Mouse (Mus musculus) limb, embryonic 12.5 days (tissue): ENCODE measurements around the gene Ucn. TPM values are rescaled to one million over a fixed set of nuclear protein-coding genes. Genes with fewer than 3 reads are reported as not detected.

Source experiments
- ATAC-seq: fragments of 200-750 bp; cut with Nextera tagmentation; 2 replicates; pipeline ENCODE4 v1.8.0; 2017; ENCODE audit warnings: low read depth, moderate TSS enrichment; ENCODE audit not compliant: insufficient number of reproducible peaks, insufficient read depth, low FRiP score, low TSS enrichment
- H3K27ac ChIP-seq: fragments of 300-500 bp; sonication (generic); 2 replicates; pipeline ENCODE4 v1.5.1; 2016; ENCODE audit warnings: mild to moderate bottlenecking, moderate library complexity
- H3K27me3 ChIP-seq: fragments of 300-500 bp; sonication (generic); 2 replicates; pipeline ENCODE4 v1.6.1; 2016; ENCODE audit warnings: mild to moderate bottlenecking, moderate library complexity
- H3K36me3 ChIP-seq: fragments of 300-500 bp; sonication (generic); 2 replicates; pipeline ENCODE4 v1.6.1; 2016; ENCODE audit warnings: mild to moderate bottlenecking, moderate library complexity
- H3K4me1 ChIP-seq: fragments of 300-500 bp; sonication (generic); replicated peaks from 2 replicates; pipeline ENCODE4 v1.6.1; 2016
- H3K4me2 ChIP-seq: fragments of 300-500 bp; sonication (generic); 2 replicates; pipeline ENCODE4 v1.6.1; 2016; ENCODE audit warnings: mild to moderate bottlenecking, moderate library complexity
- H3K4me3 ChIP-seq: fragments of 300-500 bp; sonication (generic); replicated peaks from 2 replicates; pipeline ENCODE4 v1.5.1; 2016; ENCODE audit warnings: mild to moderate bottlenecking
- H3K9ac ChIP-seq: fragments of 300-500 bp; sonication (generic); replicated peaks from 2 replicates; pipeline ENCODE4 v1.6.1; 2016; ENCODE audit warnings: mild to moderate bottlenecking, moderate library complexity
- H3K9me3 ChIP-seq: fragments of 300-500 bp; sonication (generic); 2 replicates; pipeline ENCODE4 v1.6.1; 2016; ENCODE audit warnings: mild to moderate bottlenecking, moderate library complexity
- WGBS: fragments of 180-500 bp; shearing (Covaris S2); methylation state at CpG from one replicate; pipeline ENCODE4 v1.1.7; 2016; 5-methylcytosine and 5-hydroxymethylcytosine counted together
- polyA plus RNA-seq: library from polyadenylated mRNA; unstranded; fragments of >200 nt; fragmentation: Nextera tagmentation; extraction: Ambion mirVana; gene quantifications from 2 replicates; pipeline ENCODE4 v1.2.1, GENCODE M21; 2016

The Ucn gene
- polyA plus RNA-seq, 1 experiment from 2014 or later = not detected

DNA sequence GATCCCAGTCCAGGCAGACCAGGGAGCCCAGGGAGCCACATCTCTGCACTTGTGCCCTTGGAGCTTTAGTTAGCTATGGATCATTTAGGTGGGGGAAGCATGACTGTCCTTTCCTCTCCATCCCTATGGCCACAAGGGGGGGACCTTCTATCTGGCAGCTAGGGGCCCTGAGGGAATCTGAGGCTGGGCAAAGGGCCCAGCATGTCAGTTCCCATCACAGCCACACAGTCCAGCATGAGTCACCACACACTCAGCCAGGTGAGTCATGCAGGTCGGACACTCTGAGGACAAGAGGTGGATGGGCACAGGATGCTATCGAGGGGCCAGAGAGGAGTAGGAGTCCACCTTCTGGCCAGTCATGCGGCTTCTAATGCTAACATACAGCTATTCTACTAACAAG is 13.1 kb upstream of the Ucn start:
- Histone ChIP-seq H3K36me3 (peaks cover 47% of the 10 kb centered on the region), H3K4me1 (peaks cover 11% of the 10 kb centered on the region)

DNA sequence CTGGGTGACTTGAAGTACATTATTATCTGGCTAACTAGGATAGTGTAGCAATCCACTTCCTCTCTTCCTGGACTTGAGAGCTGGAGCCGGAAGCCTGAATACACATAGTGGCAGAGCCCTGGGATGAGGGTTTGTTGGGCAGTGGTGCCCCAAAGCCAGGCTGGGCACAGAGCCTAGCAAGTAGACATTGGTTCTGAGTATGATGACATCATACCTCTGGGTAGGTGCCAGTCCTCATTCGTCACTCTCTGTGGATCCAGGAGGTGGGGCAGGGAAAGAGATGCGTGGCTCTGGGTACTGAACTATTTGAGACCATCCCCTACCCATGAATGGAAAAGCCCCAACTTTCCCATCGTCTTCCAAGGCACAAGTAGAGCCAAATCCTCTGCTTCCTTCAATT is 11.2 kb upstream of the Ucn start:
- Histone ChIP-seq H3K27me3 (no peaks in the 10 kb centered on the region), H3K36me3 (peaks cover 50% of the 10 kb centered on the region), H3K27ac (no peak overlapping the region), H3K4me3 (no peak overlapping the region), H3K4me1 (peaks cover 10% of the 10 kb centered on the region), H3K4me2 (no peak overlapping the region), H3K9ac (no peak overlapping the region), H3K9me3 (no peaks in the 10 kb centered on the region)
- no peak for ATAC-seq
- whole genome bisulfite sequencing = 93% methylated on average over 4 of the region's 4 CpGs

More for the DNA sequence above, 13.1 kb upstream of the Ucn start:
- H3K9me3 ChIP-seq = no peaks in the 10 kb centered on the region
- H3K4me2 ChIP-seq = no peak overlapping the region
- H3K27me3 ChIP-seq = no peaks in the 10 kb centered on the region
- no peak overlapping the region for H3K9ac ChIP-seq
- WGBS = 85% methylated on average over 3 of the region's 3 CpGs
- no peak overlapping the region for H3K27ac ChIP-seq
- ATAC-seq = no peak
- H3K4me3 ChIP-seq = no peak overlapping the region

DNA sequence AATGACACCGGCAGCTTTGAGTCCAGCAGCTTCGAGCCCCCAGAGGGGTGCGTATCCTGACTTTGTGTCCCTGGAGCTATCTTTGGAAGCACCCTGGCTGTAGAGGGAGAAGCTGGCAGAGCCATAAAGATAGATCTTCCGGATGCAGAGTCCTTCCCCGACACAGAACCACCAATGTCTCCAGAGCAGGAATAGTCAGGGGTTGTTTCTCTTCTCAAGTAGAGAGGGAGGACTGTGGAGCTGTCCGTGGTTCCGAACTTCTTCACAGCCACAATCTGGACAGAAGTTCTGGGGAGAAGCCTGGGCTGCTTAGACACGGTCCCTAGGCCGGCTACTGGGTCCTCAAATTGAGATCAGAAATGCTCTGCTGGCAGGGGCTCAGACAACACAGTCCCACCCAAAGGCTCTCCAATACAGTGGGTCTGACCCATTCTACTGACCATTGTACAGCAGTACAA is 368 bp upstream of the Ucn start:
- Histone ChIP-seq H3K4me1 (peaks cover 21% of the 10 kb centered on the region), H3K27me3 (peaks cover 62% of the 10 kb centered on the region), H3K27ac (no peak overlapping the region), H3K9me3 (no peaks in the 10 kb centered on the region), H3K4me2 (no peak overlapping the region), H3K36me3 (peaks cover 17% of the 10 kb centered on the region; the same call in 1 of the 2 replicates), H3K4me3 (peak overlapping the region; percentile 27), H3K9ac (no peak overlapping the region)
- WGBS = 17% methylated on average over 9 of the region's 9 CpGs
- no peak for ATAC-seq

DNA sequence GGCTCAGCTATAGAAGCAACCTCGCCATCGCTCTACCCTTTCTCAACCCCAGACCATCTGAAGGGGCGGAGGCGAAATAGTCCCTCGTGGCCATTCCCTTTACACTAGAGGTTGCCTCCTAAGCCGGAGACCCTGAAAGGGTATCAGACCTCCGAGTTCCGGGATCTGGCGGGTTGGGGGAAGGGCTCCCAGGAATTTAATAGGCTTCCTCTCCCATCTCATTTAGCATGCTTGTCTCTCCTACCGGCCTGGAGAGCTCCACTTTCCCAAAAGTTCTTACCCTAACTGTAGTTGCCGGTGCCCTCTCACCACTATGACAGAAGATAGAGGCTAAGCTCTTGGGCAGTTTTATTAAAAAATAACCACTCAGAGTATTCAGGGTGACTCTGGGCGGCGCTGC is 971 bp downstream of the Ucn start:
- H3K36me3 ChIP-seq = peaks cover 9% of the 10 kb centered on the region; the same call in 1 of the 2 replicates
- no peak for ATAC-seq
- 2% methylated on average over 13 of the region's 13 CpGs for WGBS
- no peaks in the 10 kb centered on the region for H3K9me3 ChIP-seq
- H3K9ac ChIP-seq = no peak overlapping the region
- no peak overlapping the region for H3K27ac ChIP-seq
- H3K27me3 ChIP-seq = peaks cover 67% of the 10 kb centered on the region
- peaks cover 21% of the 10 kb centered on the region for H3K4me1 ChIP-seq
- H3K4me3 ChIP-seq = peak overlapping the region; percentile 27
- H3K4me2 ChIP-seq = peak overlapping the region; percentile 42

DNA sequence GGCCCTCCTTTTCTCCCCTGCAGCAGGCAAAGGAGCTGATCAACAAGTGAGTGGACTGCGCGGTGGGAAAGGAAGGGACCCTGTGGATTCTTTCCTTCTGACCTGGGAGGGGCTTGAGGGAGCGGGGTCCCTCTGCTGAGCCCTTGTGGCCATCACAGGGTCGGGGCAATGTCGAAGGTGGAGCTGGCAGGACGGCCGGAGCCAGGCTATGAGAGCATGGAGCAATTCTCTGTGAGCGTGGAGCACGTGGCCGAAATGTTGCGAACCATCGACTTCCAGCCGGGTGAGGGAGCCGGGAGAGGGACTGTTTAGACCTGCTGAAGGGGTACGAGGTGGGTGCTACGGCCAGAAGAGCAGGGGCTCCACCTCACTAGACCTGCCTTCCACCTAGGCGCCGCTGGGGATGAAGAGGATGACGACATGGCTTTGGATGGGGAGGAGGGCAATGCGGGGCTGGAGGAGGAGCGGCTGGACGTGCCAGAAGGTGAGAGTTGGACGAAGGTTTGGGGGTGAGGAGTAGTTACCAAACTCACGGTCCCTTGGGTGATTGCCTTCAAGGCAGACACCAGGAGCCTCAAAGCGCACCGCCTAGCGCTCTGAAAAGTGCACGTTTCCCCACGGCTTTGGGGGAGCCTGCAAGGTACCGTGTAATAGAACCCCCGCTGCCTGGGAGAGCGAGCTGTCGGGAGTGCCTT is 1.8 kb downstream of the Ucn start:
- Histone ChIP-seq H3K4me2 (peak overlapping the region; percentile 42), H3K36me3 (peaks cover 8% of the 10 kb centered on the region; the same call in 1 of the 2 replicates), H3K4me3 (peak overlapping the region; percentile 27), H3K9ac (no peak overlapping the region), H3K9me3 (no peaks in the 10 kb centered on the region), H3K27ac (no peak overlapping the region), H3K27me3 (peaks cover 67% of the 10 kb centered on the region), H3K4me1 (peaks cover 21% of the 10 kb centered on the region)
- WGBS = 1% methylated on average over 33 of the region's 33 CpGs
- no peak for ATAC-seq

DNA sequence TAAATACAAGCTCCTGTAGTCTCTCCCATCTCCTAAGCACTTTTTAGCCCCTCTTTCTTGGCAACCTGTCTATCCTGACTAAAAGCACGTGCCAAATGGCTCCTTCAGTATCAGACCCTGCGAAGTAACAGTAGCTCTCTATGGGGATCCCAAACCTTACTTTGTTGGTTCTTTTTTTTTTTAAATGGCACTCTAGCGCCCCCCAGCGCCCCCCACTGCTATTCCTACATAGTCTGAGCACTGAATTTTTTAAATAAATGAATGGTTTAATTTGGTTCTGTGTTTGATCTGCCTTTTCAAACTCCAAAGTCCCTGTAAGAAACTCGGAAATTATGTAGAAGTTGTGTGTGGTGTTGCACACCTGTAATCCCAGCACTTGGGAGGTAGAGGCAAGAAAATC is 12.6 kb downstream of the Ucn start:
- no peak overlapping the region for H3K4me3 ChIP-seq
- no peak overlapping the region for H3K27ac ChIP-seq
- H3K4me2 ChIP-seq = no peak overlapping the region
- WGBS = 36% methylated on average over 5 of the region's 5 CpGs
- H3K4me1 ChIP-seq = no peaks in the 10 kb centered on the region
- no peaks in the 10 kb centered on the region for H3K36me3 ChIP-seq
- H3K27me3 ChIP-seq = peaks cover 6% of the 10 kb centered on the region
- ATAC-seq = no peak
- H3K9me3 ChIP-seq = no peaks in the 10 kb centered on the region
- H3K9ac ChIP-seq = no peak overlapping the region

DNA sequence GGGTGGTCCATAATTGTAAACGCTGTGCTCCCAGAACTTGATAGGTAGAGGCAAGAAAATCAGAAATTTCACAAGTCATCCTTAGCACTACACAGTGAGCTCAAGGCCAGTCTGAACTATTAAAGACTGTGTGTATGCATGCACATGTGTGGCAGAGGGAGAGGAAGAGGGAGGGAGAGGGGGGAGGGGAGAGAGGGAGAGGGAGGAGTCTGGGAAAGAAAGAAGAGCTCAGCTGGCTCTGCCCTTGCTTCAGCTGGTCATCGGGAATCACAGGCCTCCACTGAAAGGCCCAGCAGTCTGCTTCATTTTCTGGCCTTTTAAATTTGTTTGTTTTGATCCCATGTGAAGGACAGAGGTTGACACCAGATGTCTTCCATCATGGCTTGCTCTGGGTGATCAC is 15.1 kb downstream of the Ucn start:
- Histone ChIP-seq H3K4me2 (no peak overlapping the region), H3K27me3 (no peaks in the 10 kb centered on the region), H3K36me3 (no peaks in the 10 kb centered on the region), H3K4me3 (no peak overlapping the region), H3K9me3 (no peaks in the 10 kb centered on the region), H3K9ac (no peak overlapping the region), H3K27ac (no peak overlapping the region), H3K4me1 (no peaks in the 10 kb centered on the region)
- 46% methylated on average over 2 of the region's 2 CpGs for WGBS
- no peak for ATAC-seq

DNA sequence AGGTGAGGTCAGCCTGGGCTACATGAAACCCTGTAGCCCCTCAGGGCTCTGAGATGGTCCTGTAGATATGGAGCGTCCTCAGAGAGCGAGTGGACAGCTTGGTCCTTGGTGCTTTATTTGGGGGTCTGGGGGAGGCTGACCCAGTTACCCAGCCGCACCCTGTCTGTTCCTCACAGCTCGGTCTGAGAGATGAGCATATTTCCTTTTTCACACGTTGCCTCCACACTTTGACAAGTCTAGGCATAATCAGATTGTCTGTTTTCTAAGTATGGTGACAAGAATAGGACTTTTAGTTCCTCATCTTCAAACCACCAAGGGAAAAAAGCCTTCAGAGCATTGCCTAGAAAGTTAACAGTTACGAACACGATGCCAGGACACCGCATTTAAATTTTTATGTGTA is 17.5 kb downstream of the Ucn start:
- Histone ChIP-seq H3K27ac (no peak overlapping the region), H3K36me3 (no peaks in the 10 kb centered on the region), H3K9me3 (no peaks in the 10 kb centered on the region), H3K4me2 (no peak overlapping the region), H3K4me3 (no peak overlapping the region), H3K27me3 (peaks cover 10% of the 10 kb centered on the region), H3K4me1 (no peaks in the 10 kb centered on the region), H3K9ac (no peak overlapping the region)
- ATAC-seq = no peak
- whole genome bisulfite sequencing = 84% methylated on average over 8 of the region's 8 CpGs

DNA sequence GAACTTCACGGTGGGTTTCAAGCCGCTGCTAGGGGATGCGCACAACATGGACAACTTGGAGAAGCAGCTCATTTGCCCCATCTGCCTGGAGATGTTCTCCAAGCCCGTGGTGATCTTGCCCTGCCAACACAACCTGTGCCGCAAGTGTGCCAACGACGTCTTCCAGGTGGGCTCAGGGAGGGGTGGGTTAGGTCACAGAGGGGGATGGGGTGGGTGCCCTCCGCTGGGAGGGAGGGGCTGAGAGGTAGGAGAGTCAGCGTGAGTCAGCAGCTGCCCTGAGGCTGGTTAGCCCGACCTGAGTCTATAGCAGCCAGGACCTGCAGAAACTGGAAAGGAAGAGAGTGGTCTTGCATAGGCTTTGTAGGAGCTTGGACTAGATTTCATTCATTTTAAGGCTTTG is 21.7 kb downstream of the Ucn start:
- ATAC-seq = no peak
- Histone ChIP-seq H3K9ac (no peak overlapping the region), H3K4me2 (no peak overlapping the region), H3K36me3 (no peaks in the 10 kb centered on the region), H3K4me1 (no peaks in the 10 kb centered on the region), H3K9me3 (peaks cover 6% of the 10 kb centered on the region; the same call in 1 of the 2 replicates), H3K27ac (no peak overlapping the region), H3K4me3 (no peak overlapping the region), H3K27me3 (peaks cover 10% of the 10 kb centered on the region)
- 23% methylated on average over 10 of the region's 10 CpGs for whole genome bisulfite sequencing

DNA sequence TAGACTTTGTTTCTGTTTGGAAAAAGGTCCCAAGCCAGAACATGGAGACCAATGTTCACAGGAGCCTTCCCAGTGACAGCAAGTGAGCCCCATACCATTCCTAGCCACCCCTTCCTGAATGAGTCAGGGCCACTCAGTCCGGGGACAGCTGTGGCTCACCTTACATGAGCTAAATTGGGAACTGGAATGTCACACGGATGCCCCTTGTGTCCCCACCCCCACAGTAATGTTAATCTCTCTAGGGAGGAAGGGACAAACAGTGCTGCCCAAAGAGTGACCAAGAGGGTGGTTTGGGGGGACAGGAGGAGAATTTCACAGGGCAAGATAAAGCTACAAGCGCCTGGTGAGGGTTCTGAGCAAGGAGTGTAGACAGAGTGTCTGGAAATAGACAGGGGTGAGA is 22.3 kb downstream of the Ucn start, which contains the start of gene Trim54:
Gene Trim54, plus strand, starts transcription at position 359 of the 400 bp plus-strand sequence.
- Histone ChIP-seq H3K27ac (no peak within 1 kb of the TSS), H3K27me3 (peaks cover 10% of the 10 kb centered on the region), H3K36me3 (no peaks in the 10 kb centered on the region), H3K9ac (no peak within 1 kb of the TSS), H3K4me1 (no peaks in the 10 kb centered on the region), H3K4me3 (no peak within 1 kb of the TSS), H3K4me2 (no peak within 1 kb of the TSS), H3K9me3 (peaks cover 6% of the 10 kb centered on the region; the same call in 1 of the 2 replicates)
- ATAC-seq = no peak
- 43% methylated on average over 3 of the region's 3 CpGs for WGBS

DNA sequence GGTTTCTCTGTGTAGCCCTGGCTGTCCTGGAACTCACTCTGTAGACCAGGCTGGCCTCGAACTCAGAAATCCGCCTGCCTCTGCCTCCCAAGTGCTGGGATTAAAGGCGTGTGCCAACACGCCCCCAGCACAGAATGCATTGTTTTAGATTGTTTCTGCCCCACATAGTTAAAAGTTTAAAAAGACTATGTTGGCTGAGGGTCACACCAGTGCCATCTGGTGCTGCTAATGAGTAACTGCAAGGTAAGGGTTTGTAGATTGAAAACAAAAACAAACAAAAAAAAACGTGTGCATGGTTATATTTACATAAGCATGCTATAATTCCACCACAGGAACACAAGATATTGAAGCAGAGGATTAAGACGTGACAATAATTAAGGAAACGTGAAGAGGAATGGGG is 27.8 kb downstream of the Ucn start:
- WGBS = 35% methylated on average over 7 of the region's 7 CpGs
- no peak for ATAC-seq

More for the DNA sequence above, 27.8 kb downstream of the Ucn start:
- Histone ChIP-seq H3K4me1 (no peaks in the 10 kb centered on the region), H3K4me2 (no peak overlapping the region), H3K9ac (no peak overlapping the region), H3K9me3 (peaks cover 6% of the 10 kb centered on the region; the same call in 1 of the 2 replicates), H3K27me3 (peaks cover 5% of the 10 kb centered on the region; the same call in 1 of the 2 replicates), H3K36me3 (no peaks in the 10 kb centered on the region), H3K27ac (no peak overlapping the region), H3K4me3 (no peak overlapping the region)
